Mouse (Mus musculus) forebrain, embryonic 10.5 days (tissue): ENCODE measurements around the gene Plekhg1. TPM values are rescaled to one million over a fixed set of nuclear protein-coding genes. Genes with fewer than 3 reads are reported as not detected.

ENCODE experiments used
- DNase-seq: peaks from one replicate; pipeline ENCODE4 v3.0.0-alpha.2; 2017; ENCODE audit warnings: low spot score; ENCODE audit errors: extremely low spot score
- H3K27ac ChIP-seq: fragments of 300-500 bp; sonication (generic); 2 replicates; pipeline ENCODE4 v1.5.1; 2016; ENCODE audit warnings: mild to moderate bottlenecking
- H3K27me3 ChIP-seq: fragments of 300-500 bp; sonication (generic); 2 replicates; pipeline ENCODE4 v1.6.1; 2016; ENCODE audit warnings: mild to moderate bottlenecking; ENCODE audit not compliant: poor library complexity, severe bottlenecking
- H3K36me3 ChIP-seq: fragments of 300-500 bp; sonication (generic); replicated peaks from 2 replicates; pipeline ENCODE4 v1.6.1; 2016; ENCODE audit warnings: mild to moderate bottlenecking, moderate library complexity
- H3K4me1 ChIP-seq: fragments of 300-500 bp; sonication (generic); 2 replicates; pipeline ENCODE4 v1.6.1; 2016
- H3K4me3 ChIP-seq: fragments of 300-500 bp; sonication (generic); 2 replicates; pipeline ENCODE4 v1.5.1; 2016; ENCODE audit warnings: mild to moderate bottlenecking, moderate library complexity
- H3K9me3 ChIP-seq: fragments of 300-500 bp; sonication (generic); 2 replicates; pipeline ENCODE4 v1.6.1; 2016; ENCODE audit warnings: mild to moderate bottlenecking, moderate library complexity
- WGBS: fragments of 180-500 bp; shearing (Covaris S2); methylation state at CpG from one replicate; pipeline ENCODE4 v1.1.7; 2016; 5-methylcytosine and 5-hydroxymethylcytosine counted together
- polyA plus RNA-seq: library from polyadenylated mRNA; unstranded; fragments of >200 nt; fragmentation: Nextera tagmentation; extraction: Ambion mirVana; gene quantifications from 2 replicates; pipeline ENCODE4 v1.2.1, GENCODE M21; 2016

The Plekhg1 gene
- polyA plus RNA-seq, 1 experiment from 2014 or later = 12.0 TPM

DNA sequence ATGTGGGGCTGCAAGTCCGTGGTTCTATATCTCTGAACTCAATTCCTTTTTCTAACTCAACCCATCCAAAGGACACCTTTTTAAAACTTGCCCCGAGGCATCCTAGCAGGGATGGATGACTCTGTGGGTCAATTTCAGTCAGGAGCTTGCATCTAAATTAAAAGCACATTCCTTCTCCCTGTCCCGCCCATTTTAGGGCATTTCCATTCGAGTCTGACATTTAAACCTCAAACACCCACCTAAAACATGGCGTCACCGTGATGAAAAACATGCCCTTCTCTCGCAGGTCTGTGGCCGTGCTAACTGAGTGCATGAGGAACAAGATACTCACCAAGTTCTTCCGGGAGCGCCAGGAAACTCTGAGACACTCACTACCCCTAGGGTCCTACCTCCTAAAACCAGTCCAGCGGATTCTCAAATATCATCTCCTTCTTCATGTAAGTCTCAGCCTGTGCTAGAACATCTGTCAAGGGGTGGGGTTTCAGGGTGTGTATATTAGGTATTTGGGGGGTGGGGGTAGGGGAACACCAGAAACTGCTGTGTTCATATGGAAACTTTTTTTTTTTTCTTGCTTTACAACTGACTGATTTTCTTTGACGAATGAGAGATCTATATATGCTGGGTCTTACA lies 193.3 kb downstream of the Plekhg1 start:
- no peak overlapping the region for H3K27ac ChIP-seq
- no peaks in the 10 kb centered on the region for H3K9me3 ChIP-seq
- WGBS = 77% methylated on average over 12 of the region's 12 CpGs

GRCm38 (mm10) chr10:3936864-3937263 lies 196.7 kb downstream of the Plekhg1 start:
- Histone ChIP-seq H3K27ac (no peak overlapping the region), H3K4me3 (no peak overlapping the region), H3K36me3 (peaks cover 44% of the 10 kb centered on the region), H3K27me3 (no peaks in the 10 kb centered on the region), H3K4me1 (peaks cover 14% of the 10 kb centered on the region), H3K9me3 (no peaks in the 10 kb centered on the region)
- no peak for DNase-seq

More for the DNA sequence above, 193.3 kb downstream of the Plekhg1 start:
- H3K4me1 ChIP-seq = peaks cover 2% of the 10 kb centered on the region; the same call in 1 of the 2 replicates
- H3K4me3 ChIP-seq = no peak overlapping the region
- DNase-seq = no peak
- H3K36me3 ChIP-seq = peaks cover 40% of the 10 kb centered on the region
- H3K27me3 ChIP-seq = no peaks in the 10 kb centered on the region

- Histone ChIP-seq H3K4me3 (no peak overlapping the region), H3K9me3 (no peaks in the 10 kb centered on the region), H3K27ac (peak overlapping the region; percentile 74), H3K4me1 (peaks cover 21% of the 10 kb centered on the region), H3K27me3 (no peaks in the 10 kb centered on the region), H3K36me3 (peaks cover 35% of the 10 kb centered on the region)
- DNase-seq = no peak
- WGBS = 89% methylated on average over 11 of the region's 11 CpGs
These were observed 199.9 kb downstream of the Plekhg1 start for GRCm38 (mm10) chr10:3939895-3940595.

GRCm38 (mm10) chr10:3940596-3940975 lies 200.4 kb downstream of the Plekhg1 start:
- H3K27me3 ChIP-seq = no peaks in the 10 kb centered on the region
- peak overlapping the region; percentile 74 for H3K27ac ChIP-seq
- 86% methylated on average over 6 of the region's 6 CpGs for WGBS
- peaks cover 35% of the 10 kb centered on the region for H3K36me3 ChIP-seq
- peaks cover 21% of the 10 kb centered on the region for H3K4me1 ChIP-seq
- H3K9me3 ChIP-seq = no peaks in the 10 kb centered on the region
- no peak for DNase-seq
- no peak overlapping the region for H3K4me3 ChIP-seq

DNA sequence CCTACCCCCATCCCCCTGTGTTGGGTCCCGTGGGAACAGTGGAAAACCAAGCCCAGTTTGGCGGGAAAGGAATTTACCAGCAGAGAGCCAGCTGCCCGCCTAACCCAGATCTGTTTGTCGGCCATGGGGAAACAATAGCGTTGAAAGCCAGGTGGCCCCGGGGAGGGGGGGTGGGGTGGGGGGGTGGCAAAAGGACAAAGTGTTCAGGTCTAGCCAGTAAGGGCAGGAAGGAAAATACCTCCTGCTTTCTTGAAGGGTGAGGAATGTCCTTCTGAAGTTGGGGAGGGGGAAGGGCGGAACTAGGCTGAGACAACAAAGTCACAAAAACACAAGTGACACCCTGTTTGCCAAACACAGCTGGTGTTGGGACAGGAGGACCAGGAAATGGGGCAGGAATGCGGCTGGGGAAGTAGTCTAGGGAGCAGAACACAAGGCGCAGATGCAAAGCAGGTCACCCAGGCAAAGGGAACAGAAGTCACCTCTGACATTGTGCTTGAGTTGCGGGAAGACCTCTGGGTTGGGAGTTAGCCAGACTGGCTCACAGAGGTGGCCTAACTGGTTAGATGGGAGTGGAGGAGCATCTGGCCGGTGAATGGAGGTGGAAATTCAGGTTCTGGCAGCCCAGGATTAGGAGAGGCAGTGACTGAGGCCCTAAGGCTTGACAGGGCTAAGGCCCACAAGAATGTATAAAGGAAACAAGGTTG lies 201.0 kb downstream of the Plekhg1 start:
- H3K27me3 ChIP-seq = no peaks in the 10 kb centered on the region
- peak overlapping the region; percentile 74 for H3K27ac ChIP-seq
- H3K36me3 ChIP-seq = peaks cover 37% of the 10 kb centered on the region
- H3K4me1 ChIP-seq = peaks cover 21% of the 10 kb centered on the region
- 22% methylated on average over 11 of the region's 11 CpGs for WGBS
- H3K4me3 ChIP-seq = no peak overlapping the region
- no peaks in the 10 kb centered on the region for H3K9me3 ChIP-seq
- DNase-seq = no peak

- WGBS = 72% methylated on average over 6 of the region's 6 CpGs
- Histone ChIP-seq H3K9me3 (no peaks in the 10 kb centered on the region), H3K27me3 (no peaks in the 10 kb centered on the region), H3K36me3 (peaks cover 48% of the 10 kb centered on the region), H3K4me1 (peaks cover 21% of the 10 kb centered on the region), H3K27ac (peak overlapping the region; percentile 9; the same call in 1 of the 2 replicates), H3K4me3 (no peak overlapping the region)
- no peak for DNase-seq
These were observed 202.1 kb downstream of the Plekhg1 start for GRCm38 (mm10) chr10:3942289-3942688.

DNA sequence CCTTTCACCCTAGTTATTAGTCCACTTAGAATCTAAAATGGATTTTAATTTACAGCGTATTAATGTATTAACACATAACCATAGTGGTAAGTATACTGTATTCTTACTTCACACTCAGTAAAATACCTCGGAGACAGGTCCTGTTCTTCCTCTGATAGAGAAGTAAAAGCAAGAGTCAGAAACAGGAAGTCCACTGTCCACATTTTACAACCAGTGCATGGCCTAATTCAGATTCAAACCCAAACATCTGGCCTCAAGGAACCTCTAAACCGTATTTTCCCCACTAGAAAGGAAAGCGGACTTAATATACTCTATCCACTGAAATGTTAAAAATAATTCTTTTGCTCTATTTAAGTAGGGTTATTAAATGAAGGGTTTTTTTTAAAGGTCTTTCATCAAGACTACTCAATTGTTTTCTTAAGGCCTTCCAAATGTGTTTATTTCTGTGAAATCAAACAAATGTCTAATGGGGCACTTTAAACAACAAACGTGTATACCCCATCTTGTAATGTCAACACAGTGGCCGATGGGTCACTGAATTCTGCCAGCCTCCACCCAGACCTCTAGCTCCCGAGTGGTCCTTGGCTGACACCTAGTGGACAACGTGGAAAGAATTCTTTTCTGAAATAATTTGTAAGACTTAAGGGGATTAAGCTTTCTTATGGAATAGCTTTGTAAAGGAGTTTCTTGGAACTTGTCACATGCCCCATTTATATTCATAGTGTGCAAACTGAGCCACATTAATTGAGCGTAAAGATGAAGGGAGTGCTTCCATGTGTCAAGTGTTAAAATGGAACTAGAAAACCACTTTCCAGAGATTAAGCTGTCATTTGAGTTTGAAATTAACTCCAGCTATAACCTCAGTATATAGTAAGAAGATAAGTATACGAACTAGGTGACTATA lies 203.6 kb downstream of the Plekhg1 start:
- Histone ChIP-seq H3K27me3 (no peaks in the 10 kb centered on the region), H3K4me1 (peaks cover 21% of the 10 kb centered on the region), H3K9me3 (no peaks in the 10 kb centered on the region), H3K36me3 (peaks cover 51% of the 10 kb centered on the region), H3K4me3 (no peak overlapping the region), H3K27ac (no peak overlapping the region)
- 37% methylated on average over 10 of the region's 10 CpGs for WGBS
- DNase-seq = peak; percentile 72

DNA sequence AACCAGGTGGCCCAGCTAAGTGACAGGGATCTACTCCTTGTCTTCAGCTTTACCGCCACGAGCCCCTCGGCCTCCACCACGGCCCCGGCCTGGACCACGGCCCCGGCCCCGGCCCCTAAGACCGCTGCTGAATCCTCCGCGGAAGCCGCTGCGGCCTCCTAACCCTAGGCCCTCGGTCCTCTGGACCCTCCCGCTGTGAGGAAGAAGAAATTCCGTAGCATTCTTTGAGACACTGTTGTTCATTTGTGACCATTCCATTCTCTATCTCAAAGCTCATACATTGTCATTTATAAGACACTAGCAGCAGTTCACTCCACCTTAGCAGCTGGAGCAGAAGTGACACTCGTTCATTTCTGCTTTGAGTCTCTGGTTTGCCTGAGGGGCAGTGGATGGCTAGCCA lies 206.7 kb downstream of the Plekhg1 start:
- peaks cover 7% of the 10 kb centered on the region for H3K4me1 ChIP-seq
- H3K9me3 ChIP-seq = no peaks in the 10 kb centered on the region
- no peaks in the 10 kb centered on the region for H3K27me3 ChIP-seq
- H3K27ac ChIP-seq = no peak overlapping the region
- DNase-seq = no peak
- WGBS = 93% methylated on average over 17 of the region's 17 CpGs
- H3K4me3 ChIP-seq = no peak overlapping the region
- H3K36me3 ChIP-seq = peaks cover 48% of the 10 kb centered on the region

DNA sequence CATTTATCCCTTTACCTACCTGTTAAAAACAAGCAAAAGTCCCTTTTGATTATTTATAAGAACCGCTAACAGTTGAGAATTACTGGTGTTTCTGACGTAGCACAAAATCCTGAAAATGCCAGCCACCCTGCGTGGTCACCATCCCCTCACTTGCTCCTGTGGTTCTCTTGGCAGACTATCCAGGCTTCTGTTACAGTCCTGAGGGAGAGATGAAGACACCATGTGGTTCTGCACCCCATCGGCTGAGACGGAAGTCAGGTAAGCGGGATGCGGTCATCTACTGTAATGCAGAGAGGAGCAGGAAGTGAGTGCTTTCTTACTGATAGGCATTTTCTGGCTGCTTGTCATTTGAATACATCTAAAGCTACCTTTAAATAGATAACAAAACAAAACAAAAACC lies 207.2 kb downstream of the Plekhg1 start:
- Histone ChIP-seq H3K4me3 (no peak overlapping the region), H3K9me3 (no peaks in the 10 kb centered on the region), H3K36me3 (peaks cover 49% of the 10 kb centered on the region), H3K4me1 (peaks cover 2% of the 10 kb centered on the region), H3K27me3 (no peaks in the 10 kb centered on the region), H3K27ac (no peak overlapping the region)
- no peak for DNase-seq
- WGBS = 92% methylated on average over 7 of the region's 7 CpGs

GRCm38 (mm10) chr10:3949306-3949705 lies 209.1 kb downstream of the Plekhg1 start:
- DNase-seq = no peak
- Histone ChIP-seq H3K27ac (no peak overlapping the region), H3K9me3 (no peaks in the 10 kb centered on the region), H3K4me3 (no peak overlapping the region), H3K4me1 (no peaks in the 10 kb centered on the region), H3K27me3 (no peaks in the 10 kb centered on the region), H3K36me3 (peaks cover 62% of the 10 kb centered on the region)
- 88% methylated on average over 6 of the region's 6 CpGs for WGBS

GRCm38 (mm10) chr10:3956471-3956870 lies 216.3 kb downstream of the Plekhg1 start:
- Histone ChIP-seq H3K27ac (no peak overlapping the region), H3K27me3 (no peaks in the 10 kb centered on the region), H3K9me3 (peaks cover 9% of the 10 kb centered on the region; the same call in 1 of the 2 replicates), H3K4me3 (no peak overlapping the region), H3K4me1 (no peaks in the 10 kb centered on the region), H3K36me3 (peaks cover 67% of the 10 kb centered on the region)
- 95% methylated on average over 22 of the region's 22 CpGs for WGBS
- DNase-seq = no peak

- peaks cover 59% of the 10 kb centered on the region for H3K36me3 ChIP-seq
These were observed 218.4 kb downstream of the Plekhg1 start for GRCm38 (mm10) chr10:3958591-3958990.

More at GRCm38 (mm10) chr10:3958591-3958990, 218.4 kb downstream of the Plekhg1 start:
- no peak for DNase-seq
- WGBS = 72% methylated on average over 5 of the region's 5 CpGs
- H3K27me3 ChIP-seq = no peaks in the 10 kb centered on the region
- H3K4me1 ChIP-seq = no peaks in the 10 kb centered on the region
- no peak overlapping the region for H3K4me3 ChIP-seq
- H3K27ac ChIP-seq = no peak overlapping the region
- H3K9me3 ChIP-seq = peaks cover 9% of the 10 kb centered on the region; the same call in 1 of the 2 replicates
